Mouse (Mus musculus): ENCODE data around the gene Dnajb14.

GRCm38 (mm10) chr3:137820688-137821467 lies 46.6 kb upstream of the Dnajb14 start:
- TF ChIP-seq POLR2A (IDR thresholded peaks at IDR 0.05; ENCODE audit: insufficient read length, low read depth) (no peak), MYOD1 (IDR thresholded peaks at IDR 0.05; ENCODE audit: control insufficient read depth in 1 of 3, insufficient read length in 2 of 3, low read depth in 2 of 3) (no peak), MAX (IDR thresholded peaks at IDR 0.05; ENCODE audit: low read depth) (no peak), E2F4 (IDR thresholded peaks at IDR 0.05; ENCODE audit: insufficient read depth) (no peak), SRF (IDR thresholded peaks at IDR 0.05; ENCODE audit: control insufficient read depth, insufficient read length, low read depth) (no peak), MYOG (IDR thresholded peaks at IDR 0.05; ENCODE audit: control insufficient read depth in 1 of 3, insufficient read depth in 1 of 3, insufficient read length in 2 of 3, low read depth in 2 of 3) (no peak), POLR2AphosphoS2 (IDR thresholded peaks at IDR 0.05; ENCODE audit: insufficient read length, low read depth) (no peak), TCF12 (IDR thresholded peaks at IDR 0.05; ENCODE audit: insufficient read depth, poor library complexity, severe bottlenecking) (no peak), USF1 (IDR thresholded peaks at IDR 0.05; ENCODE audit: low read depth) (no peak)

Data from myocyte (in vitro differentiated cells).